ENCODE assay signal across 17 mouse cellular contexts in the genomic region with DNA sequence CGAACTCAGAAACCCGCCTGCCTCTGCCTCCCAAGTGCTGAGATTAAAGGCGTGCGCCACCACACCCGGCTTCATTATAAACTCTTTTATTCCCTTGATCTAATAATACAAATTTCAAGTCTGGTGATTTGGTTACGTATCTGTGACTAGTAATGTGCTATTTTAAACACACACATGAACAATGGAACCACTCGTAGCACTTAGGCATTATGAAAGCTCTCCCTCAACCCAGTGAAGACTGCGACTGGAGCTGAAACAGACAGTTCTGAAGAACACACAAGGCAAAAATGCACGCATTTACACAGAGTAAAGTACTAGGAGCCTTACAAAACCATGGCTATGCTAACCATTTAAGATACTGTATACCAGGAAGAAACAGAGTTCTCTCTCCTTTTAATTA. TPM values are rescaled to one million over a fixed set of nuclear protein-coding genes. Genes with fewer than 3 reads are reported as not detected.
"Had no signal": no experiment of that assay in that cellular context is flagged by ENCODE, and none has a peak within 500 bp of the region (broad histone marks: within the 10 kb centered on the region; RNA-seq: fewer than 3 reads in every experiment).

No protein-coding gene starts in this region.

- H3K27me3 ChIP-seq: lung, embryonic 15.5 days; megakaryocyte, embryonic 14.5 days; midbrain, embryonic 13.5 days; midbrain, embryonic 15.5 days; neural tube, embryonic 12.5 days; stomach, embryonic 15.5 days had no signal

- DNase-seq: liver, postnatal 0 days; lung, adult 2 months; lung, postnatal 10 days; right cerebral cortex, postnatal 14 days; thymus, adult 2 months; thymus, postnatal 25 days; thymus, postnatal 4 days had no signal

- H3K4me3 ChIP-seq: lung, embryonic 15.5 days; megakaryocyte, embryonic 14.5 days; midbrain, embryonic 13.5 days; midbrain, embryonic 15.5 days; neural tube, embryonic 12.5 days; stomach, embryonic 15.5 days had no signal

- H3K36me3 ChIP-seq: stomach, embryonic 15.5 days had no signal

- ATAC-seq: liver, postnatal 0 days; midbrain, embryonic 13.5 days; midbrain, embryonic 15.5 days had no signal

- H3K4me2 ChIP-seq: lung, embryonic 15.5 days; midbrain, embryonic 11.5 days; midbrain, embryonic 13.5 days; midbrain, embryonic 15.5 days; neural tube, embryonic 12.5 days; stomach, embryonic 15.5 days had no signal

- H3K27ac ChIP-seq: lung, embryonic 15.5 days; macrophage; midbrain, embryonic 13.5 days; midbrain, embryonic 15.5 days; neural tube, embryonic 12.5 days; stomach, embryonic 15.5 days; stomach, postnatal 0 days had no signal

- H3K9ac ChIP-seq: liver, postnatal 0 days; lung, embryonic 15.5 days; midbrain, embryonic 13.5 days; midbrain, embryonic 15.5 days; neural tube, embryonic 12.5 days; stomach, embryonic 15.5 days had no signal

- H3K9me3 ChIP-seq: lung, embryonic 15.5 days; megakaryocyte, embryonic 14.5 days; midbrain, embryonic 13.5 days; midbrain, embryonic 15.5 days; neural tube, embryonic 12.5 days; stomach, embryonic 15.5 days had no signal

- H3K4me1 ChIP-seq: neural tube, embryonic 12.5 days had no signal

RNA-seq across cellular contexts. Expression of gene Ska3, which starts 51.9 kb away (rescaled TPM):
- total RNA-seq: neutrophil, adult 5-6 weeks had no signal
